Mouse (Mus musculus) megakaryocyte, embryonic 14.5 days (primary cell): ENCODE measurements at regions not wholly inside any gene's neighbourhood (a gene's known extent, or its start where the extent isn't known, plus 50 kb on each side); places are given as distances from the start of the nearest gene placed in this dataset.

Experiments used
- FLI1 ChIP-seq: IDR thresholded peaks from 2 replicates; pipeline ENCODE4 v1.6.1; 2012; ENCODE audit warnings: low read length, inconsistent platforms, mixed read lengths
- GATA1 ChIP-seq: IDR thresholded peaks from 3 replicates; pipeline ENCODE4 v1.6.1; 2012; ENCODE audit warnings: mixed read lengths, low read length, inconsistent platforms, borderline replicate concordance

- TF ChIP-seq GATA1 (no peak), FLI1 (no peak)
Observed at GRCm38 (mm10) chr5:118380052-118380421, 135.0 kb downstream of the 2410131K14Rik start.
